Mouse (Mus musculus): ENCODE results near the gene Ftsj3. TPM values are rescaled to one million over a fixed set of nuclear protein-coding genes. Genes with fewer than 3 reads are reported as not detected.

Gene Ftsj3
- 22.6 and 41.1 TPM in 2 replicates for polyA plus RNA-seq (2015; fragmentation: Nextera tagmentation; extraction: Ambion mirVana)

DNA sequence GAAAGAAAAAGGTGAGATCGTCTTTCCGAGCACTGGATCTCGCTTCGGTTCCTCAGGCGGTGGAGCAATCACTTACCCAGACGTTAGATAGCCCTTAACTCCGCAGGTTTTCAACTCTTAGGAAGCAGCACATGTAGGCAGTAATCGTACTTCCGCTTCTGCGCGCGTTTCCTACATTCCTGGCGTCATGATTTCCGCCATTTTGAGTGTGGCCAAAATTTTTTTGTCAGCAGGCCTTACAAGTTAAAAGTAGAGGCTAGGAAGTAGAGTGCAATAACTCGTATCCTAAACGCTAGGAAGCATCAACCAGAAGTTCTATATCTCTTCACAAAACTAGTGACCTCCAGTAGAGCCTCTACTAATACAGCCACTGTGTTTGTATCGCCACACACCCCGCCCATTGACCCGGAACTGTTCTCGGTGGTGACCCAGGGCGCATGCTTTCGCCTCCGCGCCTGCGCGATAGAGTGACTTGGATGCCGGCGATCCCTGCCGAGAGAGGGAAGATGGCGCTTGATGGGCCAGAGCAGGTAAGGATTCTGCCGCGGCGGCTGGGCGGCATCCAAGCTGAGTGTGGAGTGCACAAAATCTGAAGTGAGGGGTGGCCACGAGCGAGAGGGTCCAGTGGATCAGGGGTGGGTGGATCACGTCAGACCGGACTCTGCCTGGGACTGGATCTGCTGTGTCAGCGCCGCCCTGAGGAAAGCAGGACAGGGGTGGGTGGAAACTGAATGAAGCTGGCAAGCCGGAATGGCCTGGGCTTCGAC, at the start of gene Ftsj3, which contains the start of gene Psmc5:
Gene Ftsj3 (minus strand): TSS at position 395 of the 767 bp plus-strand sequence.
Gene Psmc5 (plus strand): TSS at position 470 of the 767 bp plus-strand sequence.

DNA sequence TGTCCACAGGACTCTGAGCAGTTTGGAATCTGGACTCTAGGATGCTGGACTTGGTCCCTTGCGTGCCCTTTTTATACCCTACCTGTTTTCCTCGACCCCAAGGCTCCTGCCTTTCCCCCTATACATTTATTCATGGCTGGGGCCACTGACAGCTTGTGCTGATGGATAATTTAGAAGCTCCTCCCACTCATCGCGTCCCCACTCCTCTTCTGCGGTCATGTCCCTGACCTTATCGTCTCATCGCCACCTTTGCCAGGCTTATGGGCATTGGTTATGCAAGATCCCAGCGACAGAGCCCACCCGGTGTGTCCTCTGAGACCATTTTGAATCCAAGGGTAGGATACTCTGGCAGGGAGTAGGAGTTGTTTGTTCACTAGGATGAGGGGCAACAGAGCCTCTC, 45.9 kb upstream of the Ftsj3 start, which contains the start of gene Gh:
Gene Gh (minus strand): TSS at position 101 of the 400 bp plus-strand sequence.

DNA sequence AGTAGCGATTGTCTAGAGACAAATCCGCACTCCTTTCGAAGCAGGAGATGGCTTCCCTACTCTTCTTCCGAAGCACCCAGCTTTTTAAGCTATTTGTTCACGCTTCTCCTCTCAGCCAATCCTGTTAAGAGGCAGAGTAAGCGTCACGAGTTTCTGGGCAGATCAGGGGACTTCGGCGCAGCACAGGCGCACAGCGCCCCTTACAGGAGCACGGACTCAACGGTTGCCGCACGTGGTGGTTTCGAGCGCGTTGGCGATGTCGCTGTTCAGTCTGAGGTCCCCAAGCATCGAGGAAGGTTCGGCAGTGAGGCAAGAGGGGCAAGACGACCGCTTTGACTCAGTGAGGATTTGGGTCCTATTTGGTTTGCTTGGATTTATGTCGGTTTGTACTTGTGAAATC, 20.6 kb upstream of the Ftsj3 start, which contains the start of gene Tcam1:
Gene Tcam1 (plus strand): TSS at position 219 of the 400 bp plus-strand sequence.

DNA sequence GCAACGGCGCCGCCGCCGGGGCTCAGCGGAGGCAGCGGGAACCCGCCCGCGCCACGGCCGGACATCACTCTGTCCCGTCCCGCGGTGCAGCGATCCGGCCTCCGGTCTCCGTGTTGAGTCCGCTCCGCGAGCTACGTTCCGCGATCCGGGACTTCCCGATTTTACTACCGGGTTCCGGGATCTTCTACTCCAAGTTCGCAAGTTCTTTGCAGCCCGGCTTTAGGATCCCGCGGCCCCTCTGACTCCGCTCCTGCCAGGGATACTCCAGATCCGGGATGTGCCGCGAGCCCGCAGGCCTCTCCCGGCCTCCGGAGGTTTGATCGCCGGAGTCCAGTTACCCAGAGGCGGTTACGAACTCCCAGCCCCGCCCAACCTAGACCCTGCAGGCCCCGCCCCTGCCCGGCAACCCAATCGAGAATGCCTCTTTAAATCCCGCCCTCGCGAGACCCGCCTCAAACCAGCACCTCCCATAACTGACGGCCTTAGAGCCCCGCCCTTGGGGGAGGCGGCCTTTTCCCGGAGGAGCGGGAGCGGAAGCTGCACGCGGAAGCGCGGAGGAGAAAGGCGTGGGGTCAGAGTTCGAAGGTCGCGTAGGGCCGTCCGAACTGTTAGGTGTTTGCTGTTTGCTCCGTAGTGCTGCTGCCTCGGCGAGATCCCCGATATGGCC, 16.9 kb upstream of the Ftsj3 start, which contains the start of gene Smarcd2:
Gene Smarcd2 (minus strand): TSS at position 329 of the 667 bp plus-strand sequence.

DNA sequence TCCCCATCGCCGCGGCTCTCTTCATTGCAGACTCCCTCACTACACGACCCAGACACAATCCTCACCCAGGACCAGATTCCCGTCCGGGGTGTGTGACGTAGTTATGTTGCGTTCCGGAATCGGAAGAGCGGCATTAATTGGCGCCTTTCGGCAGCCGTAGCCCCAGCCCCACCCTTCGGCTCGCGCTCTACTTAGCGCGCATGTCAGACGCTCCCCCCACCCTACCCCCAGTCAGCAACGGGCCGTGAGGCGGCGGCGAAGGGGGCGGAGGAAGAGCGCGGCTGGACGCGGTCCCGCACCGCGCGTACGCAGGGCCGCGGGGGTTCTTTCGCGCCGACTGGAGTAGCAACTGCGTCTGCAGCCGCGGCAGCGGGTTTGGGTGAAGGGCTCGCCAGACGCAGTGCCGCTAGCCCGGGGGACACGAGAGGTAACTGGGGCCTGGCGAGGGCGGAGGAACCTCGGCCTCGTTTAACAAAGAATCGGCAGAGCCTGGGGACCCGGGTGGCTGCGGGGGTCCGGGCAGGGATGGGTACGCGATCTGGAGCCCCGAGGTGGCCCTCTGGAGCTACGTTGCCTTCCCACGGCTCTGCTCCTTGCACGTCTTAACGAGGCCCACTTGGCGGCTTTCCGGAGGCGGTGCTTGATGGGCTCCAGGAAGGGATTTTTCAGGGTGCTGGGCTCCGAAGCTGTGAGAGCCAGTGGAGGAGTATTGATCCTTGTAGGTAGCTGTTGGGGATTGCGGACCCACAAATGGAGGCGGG, 39.0 kb downstream of the Ftsj3 start, which contains the start of gene Ddx42:
Gene Ddx42 (plus strand): TSS at position 197 of the 761 bp plus-strand sequence.

DNA sequence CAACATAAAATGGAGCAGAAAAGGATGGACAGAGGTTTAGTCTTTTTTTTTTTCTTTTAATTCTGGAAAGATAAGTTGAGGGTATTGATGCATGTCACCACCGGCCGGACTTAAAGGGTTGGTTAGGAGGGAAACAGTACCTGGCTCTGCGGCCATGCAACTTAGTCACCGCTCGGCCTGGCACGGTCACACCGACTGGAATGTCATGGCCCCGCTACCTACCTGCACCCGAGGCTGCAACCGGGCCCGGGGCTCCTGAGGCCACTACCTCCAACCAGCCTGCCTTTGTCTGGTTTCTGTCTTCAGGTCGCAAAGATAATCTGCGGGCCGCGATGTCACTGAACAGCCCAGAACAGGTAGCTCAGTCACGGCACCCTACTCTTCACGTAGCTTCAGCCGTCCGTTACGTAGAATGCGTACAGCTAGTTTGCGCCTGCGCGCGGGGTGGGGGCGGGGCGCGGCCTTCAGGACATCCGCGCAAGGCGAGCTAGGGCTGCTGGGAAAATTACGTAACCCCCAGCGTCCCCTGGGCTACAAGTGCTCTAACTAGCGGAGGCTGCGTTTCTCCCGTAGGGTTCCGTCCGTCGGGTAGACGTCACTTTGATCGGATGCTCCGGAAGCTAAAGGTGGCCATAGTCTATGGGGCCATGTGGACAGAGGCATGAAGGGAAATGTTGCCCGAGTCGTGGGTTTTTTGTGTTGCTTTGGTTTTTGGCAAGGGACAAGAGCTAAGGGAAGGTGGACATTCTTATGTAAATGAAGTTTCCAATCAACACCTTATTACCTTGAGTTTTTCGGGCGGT, 39.8 kb downstream of the Ftsj3 start, which contains the start of gene Ccdc47:
Gene Ccdc47 (minus strand): TSS at position 418 of the 803 bp plus-strand sequence.

DNA sequence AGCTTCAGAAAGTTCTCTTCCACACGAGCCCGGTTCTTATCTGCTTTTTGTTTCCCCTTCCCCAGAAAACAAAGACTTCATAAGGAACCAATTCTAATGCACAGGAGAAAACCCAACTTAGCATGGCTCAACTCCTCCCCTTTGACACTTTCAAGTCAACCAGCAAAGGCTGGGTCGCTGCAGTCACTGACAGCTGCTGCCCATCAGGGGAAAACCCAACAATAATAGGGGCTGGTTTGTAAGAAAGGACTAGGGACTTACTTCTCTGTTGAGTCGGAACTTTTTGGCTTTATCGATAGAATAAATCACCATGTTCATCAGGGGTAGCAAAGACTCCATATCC, 53.8 kb downstream of the Ftsj3 start, which contains the start of gene Strada:
Gene Strada (minus strand): TSS at position 46 of the 343 bp plus-strand sequence.

Other genes starting within 250 kb of the Ftsj3 start
- gene Kcnh6, start 248.0 kb downstream of the Ftsj3 start, polyA plus RNA-seq (2015; fragmentation: Nextera tagmentation; extraction: Ambion mirVana): 0.70 and 2.1 TPM in 2 replicates
- gene Dcaf7, start 219.2 kb downstream of the Ftsj3 start, polyA plus RNA-seq (2015; fragmentation: Nextera tagmentation; extraction: Ambion mirVana): 29.6 and 39.0 TPM in 2 replicates
- 5.3 and 13.0 TPM in 2 replicates for gene Taco1, start 190.0 kb downstream of the Ftsj3 start, polyA plus RNA-seq (2015; fragmentation: Nextera tagmentation; extraction: Ambion mirVana)
- gene Map3k3, start 171.5 kb downstream of the Ftsj3 start, polyA plus RNA-seq (2015; fragmentation: Nextera tagmentation; extraction: Ambion mirVana): 18.2 and 19.0 TPM in 2 replicates
- gene Gm10840, start 95.2 kb downstream of the Ftsj3 start, polyA plus RNA-seq (2015; fragmentation: Nextera tagmentation; extraction: Ambion mirVana): 0.71 TPM in 1 of 2 replicates, not detected in the other
- gene Limd2, start 95.2 kb downstream of the Ftsj3 start, polyA plus RNA-seq (2015; fragmentation: Nextera tagmentation; extraction: Ambion mirVana): 80.7 and 82.8 TPM in 2 replicates
- gene Strada, start 53.9 kb downstream of the Ftsj3 start, polyA plus RNA-seq (2015; fragmentation: Nextera tagmentation; extraction: Ambion mirVana): 11.3 and 16.9 TPM in 2 replicates
- 51.4 and 75.4 TPM in 2 replicates for gene Ccdc47, start 39.7 kb downstream of the Ftsj3 start, polyA plus RNA-seq (2015; fragmentation: Nextera tagmentation; extraction: Ambion mirVana)
- 29.6 and 44.6 TPM in 2 replicates for gene Ddx42, start 39.2 kb downstream of the Ftsj3 start, polyA plus RNA-seq (2015; fragmentation: Nextera tagmentation; extraction: Ambion mirVana)
- 142 and 201 TPM in 2 replicates for gene Psmc5, start 75 bp upstream of the Ftsj3 start, polyA plus RNA-seq (2015; fragmentation: Nextera tagmentation; extraction: Ambion mirVana)
- 40.7 and 58.2 TPM in 2 replicates for gene Smarcd2, start 16.9 kb upstream of the Ftsj3 start, polyA plus RNA-seq (2015; fragmentation: Nextera tagmentation; extraction: Ambion mirVana)
- 0.12 and 0.32 TPM in 2 replicates for gene Tcam1, start 20.6 kb upstream of the Ftsj3 start, polyA plus RNA-seq (2015; fragmentation: Nextera tagmentation; extraction: Ambion mirVana)
- gene Gh, start 45.8 kb upstream of the Ftsj3 start, polyA plus RNA-seq (2015; fragmentation: Nextera tagmentation; extraction: Ambion mirVana): not detected in 2 replicates
- 5.9 and 6.6 TPM in 2 replicates for gene Cd79b, start 58.7 kb upstream of the Ftsj3 start, polyA plus RNA-seq (2015; fragmentation: Nextera tagmentation; extraction: Ambion mirVana)
- 0.02 and 0.03 TPM in 2 replicates for gene Scn4a, start 97.2 kb upstream of the Ftsj3 start, polyA plus RNA-seq (2015; fragmentation: Nextera tagmentation; extraction: Ambion mirVana)
- not detected in 2 replicates for gene Prr29, start 109.4 kb upstream of the Ftsj3 start, polyA plus RNA-seq (2015; fragmentation: Nextera tagmentation; extraction: Ambion mirVana)
- gene Icam2, start 132.0 kb upstream of the Ftsj3 start, polyA plus RNA-seq (2015; fragmentation: Nextera tagmentation; extraction: Ambion mirVana): 26.4 and 37.7 TPM in 2 replicates
- gene Ern1, start 231.8 kb upstream of the Ftsj3 start, polyA plus RNA-seq (2015; fragmentation: Nextera tagmentation; extraction: Ambion mirVana): 8.6 and 23.4 TPM in 2 replicates